Mouse (Mus musculus) sigmoid colon, adult 10 weeks (tissue): ENCODE results near the gene Ptprcap. TPM values are rescaled to one million over a fixed set of nuclear protein-coding genes. Genes with fewer than 3 reads are reported as not detected.

Source experiments
- polyA plus RNA-seq: library from polyadenylated mRNA; stranded (reverse); fragments of 350-450 nt; fragmentation: Illumina TruSeq; extraction: RNeasy Lipid Tissue Mini Kit (QIAGEN cat#74804); gene quantifications from one replicate; pipeline ENCODE4 v1.2.3, GENCODE M21; 2014; ENCODE audit warnings: low read depth, low replicate concordance

The Ptprcap gene
- polyA plus RNA-seq = 10.0 TPM

DNA sequence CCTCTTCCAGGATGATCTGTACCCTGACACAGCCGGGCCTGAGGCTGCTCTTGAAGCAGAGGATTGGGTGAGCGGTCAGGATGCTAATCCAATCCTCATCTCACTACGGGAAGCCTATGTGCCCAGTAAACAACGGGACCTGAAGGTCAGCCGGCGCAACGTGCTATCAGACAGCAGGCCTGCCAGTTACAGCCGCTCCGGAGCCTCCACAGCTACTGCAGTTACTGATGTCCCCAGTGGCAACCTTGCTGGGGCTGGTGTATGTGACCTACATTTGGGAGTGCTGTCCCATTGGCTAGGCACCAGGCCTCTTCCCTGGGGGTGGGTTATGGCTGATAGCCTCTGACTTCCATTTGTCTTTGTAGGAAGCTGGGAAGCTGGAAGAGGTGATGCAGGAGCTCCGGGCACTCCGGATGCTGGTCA, at the start of gene Ptprcap:
Ptprcap (plus strand) TSS at position 373 of the 423 bp plus-strand sequence.

GRCm38 (mm10) chr19:4125741-4126696, 27.4 kb upstream of the Ptprcap start, which contains the start of gene Aip:
Gene Aip, minus strand, starts transcription at chr19:4125858.

GRCm38 (mm10) chr19:4139446-4139845, 14.0 kb upstream of the Ptprcap start, which contains the start of gene Gpr152:
Gene Gpr152, plus strand, starts transcription at chr19:4139787.

GRCm38 (mm10) chr19:4143759-4144268, 9.6 kb upstream of the Ptprcap start, which contains the start of gene Cabp4:
Gene Cabp4, minus strand, starts transcription at chr19:4144033.

GRCm38 (mm10) chr19:4148491-4148806, 5.0 kb upstream of the Ptprcap start, which contains the start of gene Coro1b:
Gene Coro1b, plus strand, starts transcription at chr19:4148619.

GRCm38 (mm10) chr19:4162646-4163542, 9.5 kb downstream of the Ptprcap start, which contains the start of gene Rps6kb2:
Gene Rps6kb2, minus strand, starts transcription at chr19:4163354.

DNA sequence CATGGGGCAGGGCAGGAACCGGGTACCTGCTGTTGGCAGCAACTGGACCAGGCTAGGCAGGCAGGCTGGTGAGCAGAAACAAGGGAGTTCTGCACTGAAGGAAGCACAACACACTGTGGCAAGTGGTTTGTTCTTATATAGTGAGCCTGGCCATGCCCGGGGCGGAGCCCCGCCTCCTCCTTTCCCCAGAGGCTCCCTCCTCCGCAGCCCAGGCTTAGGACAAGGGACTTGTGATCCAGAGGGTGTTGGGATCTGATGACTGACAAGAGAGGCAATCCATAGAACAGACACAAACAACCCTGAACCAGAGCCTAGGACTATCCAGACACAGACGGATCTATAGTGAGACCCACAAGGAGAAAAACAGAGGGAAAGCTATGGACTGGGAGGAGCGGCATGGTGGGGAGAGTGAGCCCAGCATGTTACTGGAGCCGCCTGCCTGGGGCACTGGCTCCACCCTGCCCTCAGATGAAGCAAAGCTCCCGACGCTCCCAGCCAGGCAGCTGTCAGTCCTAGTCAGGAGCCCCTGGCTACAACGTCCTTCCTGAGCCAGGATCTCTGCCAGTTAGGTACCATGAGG, 22.1 kb downstream of the Ptprcap start, which contains the start of gene Carns1:
Carns1 (minus strand) TSS at position 112 of the 580 bp plus-strand sequence.

GRCm38 (mm10) chr19:4190831-4191334, 37.5 kb downstream of the Ptprcap start, which contains the start of gene Tbc1d10c:
Gene Tbc1d10c, minus strand, starts transcription at chr19:4191284.

GRCm38 (mm10) chr19:4191528-4192250, 38.3 kb downstream of the Ptprcap start, which contains the start of gene Ppp1ca:
Gene Ppp1ca, plus strand, starts transcription at chr19:4192065.

DNA sequence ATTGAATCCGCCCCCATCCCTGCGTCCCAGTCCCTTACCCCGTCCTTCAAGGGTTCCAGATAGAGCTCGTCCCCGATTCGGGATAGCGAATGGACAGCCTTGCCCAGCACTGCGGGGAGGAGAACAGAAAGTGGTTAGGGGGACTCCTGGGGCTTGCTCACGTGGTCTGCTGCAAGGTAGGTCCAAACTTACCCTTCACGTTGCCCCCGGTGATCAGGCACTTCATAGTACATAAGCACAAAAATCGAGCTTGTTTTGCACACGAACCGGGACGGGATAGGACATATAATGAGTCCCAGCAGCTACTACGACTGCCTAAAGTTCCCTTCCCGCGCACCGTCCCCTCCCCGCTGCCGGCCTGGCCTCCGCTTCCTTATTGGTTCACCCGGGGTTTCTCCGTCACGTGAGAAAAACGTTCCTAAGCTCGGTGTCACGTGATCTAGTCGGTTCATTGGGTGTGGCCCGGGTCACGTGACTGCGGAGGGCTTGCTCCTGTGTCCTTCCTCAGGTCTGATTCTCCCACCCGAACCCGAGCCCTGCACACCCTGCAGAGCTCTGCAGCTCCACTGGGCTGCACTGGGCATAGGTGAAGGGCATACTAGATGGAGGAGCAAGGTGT, 48.0 kb downstream of the Ptprcap start, which contains the start of gene Rad9a:
Rad9a (minus strand) TSS at position 372 of the 619 bp plus-strand sequence.

Other genes starting within 250 kb of the Ptprcap start
- gene Tcirg1, start 246.5 kb upstream of the Ptprcap start, polyA plus RNA-seq = 3.8 TPM
- gene Ndufs8, start 240.8 kb upstream of the Ptprcap start, polyA plus RNA-seq = 5.1 TPM
- gene Aldh3b1, start 223.8 kb upstream of the Ptprcap start, polyA plus RNA-seq = 0.50 TPM
- 1.8 TPM for gene Unc93b1, start 218.4 kb upstream of the Ptprcap start, polyA plus RNA-seq
- not detected for gene Aldh3b3, start 195.0 kb upstream of the Ptprcap start, polyA plus RNA-seq
- gene Aldh3b2, start 181.3 kb upstream of the Ptprcap start, polyA plus RNA-seq = 0.44 TPM
- 1.1 TPM for gene Acy3, start 167.0 kb upstream of the Ptprcap start, polyA plus RNA-seq
- gene Tbx10, start 160.9 kb upstream of the Ptprcap start, polyA plus RNA-seq = not detected
- not detected for gene Nudt8, start 153.0 kb upstream of the Ptprcap start, polyA plus RNA-seq
- gene Gm49405, start 153.0 kb upstream of the Ptprcap start, polyA plus RNA-seq = 0.47 TPM
- gene Doc2g, start 150.3 kb upstream of the Ptprcap start, polyA plus RNA-seq = not detected
- 8.4 TPM for gene Ndufv1, start 140.8 kb upstream of the Ptprcap start, polyA plus RNA-seq
- 27.6 TPM for gene Gstp1, start 115.6 kb upstream of the Ptprcap start, polyA plus RNA-seq
- gene Gstp2, start 107.6 kb upstream of the Ptprcap start, polyA plus RNA-seq = 2.6 TPM
- not detected for gene Gstp3, start 94.0 kb upstream of the Ptprcap start, polyA plus RNA-seq
- gene Cabp2, start 72.0 kb upstream of the Ptprcap start, polyA plus RNA-seq = not detected
- gene Cdk2ap2, start 56.4 kb upstream of the Ptprcap start, polyA plus RNA-seq = 4.7 TPM
- 0.63 TPM for gene Pitpnm1, start 53.6 kb upstream of the Ptprcap start, polyA plus RNA-seq
- 0.47 TPM for gene Aip, start 27.7 kb upstream of the Ptprcap start, polyA plus RNA-seq
- gene Gpr152, start 13.8 kb upstream of the Ptprcap start, polyA plus RNA-seq = not detected
- 0.66 TPM for gene Cabp4, start 9.6 kb upstream of the Ptprcap start, polyA plus RNA-seq
- 53.4 TPM for gene Coro1b, start 5.0 kb upstream of the Ptprcap start, polyA plus RNA-seq
- 3.2 TPM for gene Rps6kb2, start 9.8 kb downstream of the Ptprcap start, polyA plus RNA-seq
- 1.9 TPM for gene Carns1, start 21.9 kb downstream of the Ptprcap start, polyA plus RNA-seq
- gene Tbc1d10c, start 37.7 kb downstream of the Ptprcap start, polyA plus RNA-seq = 1.2 TPM
- 90.7 TPM for gene Ppp1ca, start 38.5 kb downstream of the Ptprcap start, polyA plus RNA-seq
- 2.5 TPM for gene Rad9a, start 48.1 kb downstream of the Ptprcap start, polyA plus RNA-seq
- 0.44 TPM for gene Clcf1, start 60.6 kb downstream of the Ptprcap start, polyA plus RNA-seq
- gene AC109138.7, start 60.8 kb downstream of the Ptprcap start, polyA plus RNA-seq = not detected
- gene Pold4, start 78.3 kb downstream of the Ptprcap start, polyA plus RNA-seq = not detected
- gene Ssh3, start 115.6 kb downstream of the Ptprcap start, polyA plus RNA-seq = 9.6 TPM
- not detected for gene Ankrd13d, start 129.5 kb downstream of the Ptprcap start, polyA plus RNA-seq
- gene Grk2, start 152.6 kb downstream of the Ptprcap start, polyA plus RNA-seq = 17.6 TPM
- gene Kdm2a, start 244.7 kb downstream of the Ptprcap start, polyA plus RNA-seq = 81.4 TPM